Mouse (Mus musculus) embryonic facial prominence, embryonic 13.5 days (tissue): Measurements from ENCODE around the gene Tnfrsf25. TPM values are rescaled to one million over a fixed set of nuclear protein-coding genes. Genes with fewer than 3 reads are reported as not detected.

Experiments used
- ATAC-seq: fragments of 200-750 bp; cut with Nextera tagmentation; 2 replicates; pipeline ENCODE4 v1.8.0; 2017; ENCODE audit warnings: low read depth; ENCODE audit not compliant: insufficient number of reproducible peaks, insufficient read depth, low FRiP score, low TSS enrichment
- H3K27ac ChIP-seq: fragments of 300-500 bp; sonication (generic); 2 replicates; pipeline ENCODE4 v1.5.1; 2015; ENCODE audit warnings: moderate library complexity, mild to moderate bottlenecking, inconsistent platforms
- H3K27me3 ChIP-seq: fragments of 300-500 bp; sonication (generic); 2 replicates; pipeline ENCODE4 v1.6.1; 2015; ENCODE audit warnings: mild to moderate bottlenecking, inconsistent platforms
- H3K36me3 ChIP-seq: fragments of 300-500 bp; sonication (generic); 2 replicates; pipeline ENCODE4 v1.6.1; 2015; ENCODE audit warnings: mild to moderate bottlenecking, inconsistent platforms
- H3K4me1 ChIP-seq: fragments of 300-500 bp; sonication (generic); 2 replicates; pipeline ENCODE4 v1.6.1; 2015; ENCODE audit warnings: inconsistent platforms
- H3K4me2 ChIP-seq: fragments of 300-500 bp; sonication (generic); 2 replicates; pipeline ENCODE4 v1.6.1; 2015; ENCODE audit warnings: moderate library complexity, mild to moderate bottlenecking, inconsistent platforms
- H3K4me3 ChIP-seq: fragments of 300-500 bp; sonication (generic); 2 replicates; pipeline ENCODE4 v1.5.1; 2015; ENCODE audit warnings: mild to moderate bottlenecking, inconsistent platforms
- H3K9ac ChIP-seq: fragments of 300-500 bp; sonication (generic); 2 replicates; pipeline ENCODE4 v1.6.1; 2015; ENCODE audit warnings: mild to moderate bottlenecking, inconsistent platforms
- H3K9me3 ChIP-seq: fragments of 300-500 bp; sonication (generic); 2 replicates; pipeline ENCODE4 v1.6.1; 2016; ENCODE audit warnings: inconsistent platforms
- WGBS: fragments of 180-500 bp; shearing (Covaris S2); methylation state at CpG from one replicate; pipeline ENCODE4 v1.1.7; 2015; ENCODE audit warnings: mixed read lengths; 5-methylcytosine and 5-hydroxymethylcytosine counted together
- polyA plus RNA-seq: library from polyadenylated mRNA; unstranded; fragments of >200 nt; fragmentation: Nextera tagmentation; extraction: Ambion mirVana; gene quantifications from 2 replicates; pipeline ENCODE4 v1.2.1, GENCODE M21; 2015

Tnfrsf25 gene
- polyA plus RNA-seq, 1 experiment from 2014 or later, result 1.1 TPM

DNA sequence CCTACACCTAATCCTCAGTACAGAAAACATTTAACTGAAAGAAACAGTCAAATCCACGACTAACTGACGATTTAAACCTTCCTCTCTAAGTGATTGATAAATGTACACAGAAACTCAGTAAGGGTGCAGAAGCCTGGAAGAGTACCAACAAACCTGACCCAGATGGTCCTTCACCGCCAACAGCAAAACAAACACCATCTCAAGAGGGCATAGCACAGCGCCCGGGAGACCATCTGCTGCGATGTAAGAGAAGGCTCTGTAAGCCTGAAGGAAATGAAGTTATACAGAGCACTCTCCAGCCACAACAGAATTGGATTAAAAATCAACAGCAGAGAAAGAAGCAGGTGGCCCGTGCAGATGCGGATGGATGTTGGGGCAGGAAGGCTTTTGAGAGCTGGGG, 52.3 kb downstream of the Tnfrsf25 start:
- Histone ChIP-seq H3K4me3 (no peak overlapping the region), H3K9me3 (peaks cover 4% of the 10 kb centered on the region; the same call in 1 of the 2 replicates), H3K4me1 (peaks cover 13% of the 10 kb centered on the region; the same call in 1 of the 2 replicates), H3K27ac (no peak overlapping the region), H3K36me3 (no peaks in the 10 kb centered on the region), H3K4me2 (no peak overlapping the region), H3K9ac (no peak overlapping the region), H3K27me3 (peaks cover 22% of the 10 kb centered on the region)
- ATAC-seq, result no peak
- 62% methylated on average over 8 of the region's 8 CpGs for WGBS

DNA sequence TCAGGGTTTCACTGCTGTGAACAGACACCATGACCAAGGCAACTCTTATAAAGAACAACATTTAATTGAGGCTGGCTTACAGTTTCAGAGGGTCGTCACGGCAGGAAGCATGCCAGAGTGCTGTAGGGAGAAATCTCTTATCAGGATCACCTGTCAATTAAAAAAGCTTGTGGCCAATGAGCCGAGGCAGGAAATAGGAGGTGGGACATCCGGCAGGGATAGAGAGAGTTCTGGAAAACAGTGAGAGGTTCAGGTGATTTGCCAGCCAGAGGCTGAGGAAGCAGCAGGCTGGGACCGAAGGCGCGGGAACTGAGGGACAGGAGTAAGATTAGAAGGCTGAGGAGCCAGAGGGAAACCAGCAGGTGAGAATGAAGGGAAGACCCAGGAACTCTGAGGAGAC, 53.4 kb downstream of the Tnfrsf25 start:
- Histone ChIP-seq H3K9ac (no peak overlapping the region), H3K4me3 (no peak overlapping the region), H3K36me3 (no peaks in the 10 kb centered on the region), H3K4me1 (peaks cover 13% of the 10 kb centered on the region; the same call in 1 of the 2 replicates), H3K27me3 (peaks cover 18% of the 10 kb centered on the region), H3K9me3 (peaks cover 4% of the 10 kb centered on the region; the same call in 1 of the 2 replicates), H3K27ac (no peak overlapping the region), H3K4me2 (no peak overlapping the region)
- no peak for ATAC-seq
- 78% methylated on average over 7 of the region's 7 CpGs for WGBS

Other genes starting within 250 kb of the Tnfrsf25 start
- gene Dnajc11, start 182.2 kb upstream of the Tnfrsf25 start, polyA plus RNA-seq, result 63.0 and 71.4 TPM in 2 replicates
- 56.3 and 61.2 TPM in 2 replicates for gene Thap3, start 126.9 kb upstream of the Tnfrsf25 start, polyA plus RNA-seq
- 38.0 and 38.1 TPM in 2 replicates for gene Phf13, start 119.7 kb upstream of the Tnfrsf25 start, polyA plus RNA-seq
- gene Klhl21, start 107.1 kb upstream of the Tnfrsf25 start, polyA plus RNA-seq, result 10.1 TPM in 2 replicates
- gene Zbtb48, start 88.3 kb upstream of the Tnfrsf25 start, polyA plus RNA-seq, result 17.5 and 22.9 TPM in 2 replicates
- 0.55 and 0.59 TPM in 2 replicates for gene Tas1r1, start 77.4 kb upstream of the Tnfrsf25 start, polyA plus RNA-seq
- gene Nol9, start 76.6 kb upstream of the Tnfrsf25 start, polyA plus RNA-seq, result 34.4 and 34.8 TPM in 2 replicates
- 19.5 and 22.2 TPM in 2 replicates for gene Plekhg5, start 43.4 kb upstream of the Tnfrsf25 start, polyA plus RNA-seq
- 3.4 and 5.9 TPM in 2 replicates for gene Espn, start 36.4 kb downstream of the Tnfrsf25 start, polyA plus RNA-seq
- 0.10 TPM in 1 of 2 replicates, not detected in the other for gene Hes2, start 42.9 kb downstream of the Tnfrsf25 start, polyA plus RNA-seq
- gene Acot7, start 62.2 kb downstream of the Tnfrsf25 start, polyA plus RNA-seq, result 48.5 and 54.1 TPM in 2 replicates
- gene Gpr153, start 158.3 kb downstream of the Tnfrsf25 start, polyA plus RNA-seq, result 11.1 TPM in 2 replicates
- not detected in 2 replicates for gene Hes3, start 175.7 kb downstream of the Tnfrsf25 start, polyA plus RNA-seq
- gene Icmt, start 181.3 kb downstream of the Tnfrsf25 start, polyA plus RNA-seq, result 23.5 and 26.6 TPM in 2 replicates
- gene Rnf207, start 203.1 kb downstream of the Tnfrsf25 start, polyA plus RNA-seq, result 0.72 and 1.3 TPM in 2 replicates
- 447 and 449 TPM in 2 replicates for gene Rpl22, start 209.8 kb downstream of the Tnfrsf25 start, polyA plus RNA-seq
- gene Chd5, start 222.7 kb downstream of the Tnfrsf25 start, polyA plus RNA-seq, result 2.5 and 2.6 TPM in 2 replicates